Mouse (Mus musculus) stomach, embryonic 16.5 days (tissue): ENCODE results near the gene Smu1. TPM values are rescaled to one million over a fixed set of nuclear protein-coding genes. Genes with fewer than 3 reads are reported as not detected.
A peak's percentile ranks its signal among the peaks of the same experiment; 100 is the strongest.

Experiments used
- ATAC-seq: fragments of 200-750 bp; cut with Nextera tagmentation; 2 replicates; pipeline ENCODE4 v1.8.0; 2017; ENCODE audit warnings: moderate number of reproducible peaks, moderate TSS enrichment; ENCODE audit not compliant: insufficient read depth, low FRiP score
- H3K27ac ChIP-seq: fragments of 300-500 bp; sonication (generic); 2 replicates; pipeline ENCODE4 v1.5.1; 2014; ENCODE audit warnings: low read length
- H3K27me3 ChIP-seq: fragments of 300-500 bp; sonication (generic); 2 replicates; pipeline ENCODE4 v1.6.1; 2014; ENCODE audit warnings: low read length, control low read depth, mixed read lengths; ENCODE audit not compliant: control insufficient read depth, insufficient read depth
- H3K36me3 ChIP-seq: fragments of 300-500 bp; sonication (generic); 2 replicates; pipeline ENCODE4 v1.6.1; 2014; ENCODE audit warnings: low read length; ENCODE audit not compliant: control insufficient read depth, insufficient read depth
- H3K4me1 ChIP-seq: fragments of 300-500 bp; sonication (generic); 2 replicates; pipeline ENCODE4 v1.6.1; 2014; ENCODE audit warnings: low read length, control low read depth, mixed read lengths; ENCODE audit not compliant: control insufficient read depth, insufficient read depth
- H3K4me2 ChIP-seq: fragments of 300-500 bp; sonication (generic); 2 replicates; pipeline ENCODE4 v1.6.1; 2014; ENCODE audit warnings: low read depth, low read length, mixed read lengths
- H3K4me3 ChIP-seq: fragments of 300-500 bp; sonication (generic); replicated peaks from 2 replicates; pipeline ENCODE4 v1.5.1; 2014; ENCODE audit warnings: mild to moderate bottlenecking, low read length
- H3K9ac ChIP-seq: fragments of 300-500 bp; sonication (generic); 2 replicates; pipeline ENCODE4 v1.6.1; 2014; ENCODE audit warnings: low read length
- H3K9me3 ChIP-seq: fragments of 300-500 bp; sonication (generic); replicated peaks from 2 replicates; pipeline ENCODE4 v1.6.1; 2016; ENCODE audit warnings: low read length, control low read depth; ENCODE audit not compliant: control insufficient read depth
- WGBS: fragments of 180-500 bp; shearing (Covaris S2); extraction: QIAGEN DNeasy Blood & Tissue Kit; methylation state at CpG from one replicate; pipeline ENCODE4 v1.1.7; 2014; 5-methylcytosine and 5-hydroxymethylcytosine counted together
- polyA plus RNA-seq: library from polyadenylated mRNA; unstranded; fragments of >200 nt; fragmentation: Nextera tagmentation; extraction: Ambion mirVana; gene quantifications from 2 replicates; pipeline ENCODE4 v1.2.1, GENCODE M21; 2015

Smu1 gene
- polyA plus RNA-seq, 1 experiment from 2014 or later, result 128 TPM

DNA sequence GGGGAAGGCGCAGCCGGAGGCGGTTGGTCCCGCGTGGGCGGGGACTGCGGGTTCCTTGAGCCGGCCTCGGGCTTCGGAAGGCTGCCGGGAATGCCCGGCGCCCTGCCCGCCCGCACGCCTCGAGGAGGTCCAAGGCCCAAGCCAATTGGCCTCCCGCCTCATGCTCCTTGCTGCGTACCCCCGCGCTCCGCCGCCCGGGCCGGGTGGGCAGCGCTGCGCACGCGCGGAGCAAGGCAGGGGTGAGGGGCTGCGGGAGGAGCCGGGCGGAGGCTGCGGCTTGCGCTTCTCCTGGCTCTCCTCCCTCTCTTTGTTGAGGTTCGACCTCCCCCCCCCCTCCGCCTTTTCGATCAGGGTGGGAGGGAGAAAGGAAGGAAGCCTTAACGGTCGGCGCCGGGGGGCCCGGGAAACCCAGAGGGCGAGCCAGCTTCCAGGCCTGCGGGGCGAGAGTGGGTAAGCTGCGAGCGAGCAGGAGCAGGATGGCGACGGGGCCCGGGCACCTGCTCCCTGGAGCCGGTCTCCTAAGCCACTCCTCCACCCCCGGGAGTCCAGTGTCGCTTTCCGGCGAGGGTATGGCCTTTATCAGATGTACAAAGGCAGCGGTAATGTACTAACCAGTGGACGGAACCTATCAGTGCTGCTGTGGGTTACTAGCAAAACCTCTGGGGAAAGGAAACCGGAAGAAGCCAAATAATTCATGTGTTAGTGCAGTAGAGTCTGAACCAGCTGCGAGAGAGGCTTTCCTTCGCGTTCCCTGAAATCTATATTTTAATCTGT, 34.8 kb downstream of the Smu1 start:
- H3K4me1 ChIP-seq, result peaks cover 23% of the 10 kb centered on the region
- peak overlapping the region; percentile 98 for H3K9ac ChIP-seq
- peak; percentile 80 for ATAC-seq
- H3K36me3 ChIP-seq, result peaks cover 17% of the 10 kb centered on the region; the same call in 1 of the 2 replicates
- H3K27me3 ChIP-seq, result no peaks in the 10 kb centered on the region
- no peaks in the 10 kb centered on the region for H3K9me3 ChIP-seq
- under 1% methylated on average over 61 of the region's 62 CpGs for WGBS
- peak overlapping the region; percentile 100 for H3K27ac ChIP-seq
- H3K4me2 ChIP-seq, result peak overlapping the region; percentile 84
- H3K4me3 ChIP-seq, result peak overlapping the region; percentile 54

DNA sequence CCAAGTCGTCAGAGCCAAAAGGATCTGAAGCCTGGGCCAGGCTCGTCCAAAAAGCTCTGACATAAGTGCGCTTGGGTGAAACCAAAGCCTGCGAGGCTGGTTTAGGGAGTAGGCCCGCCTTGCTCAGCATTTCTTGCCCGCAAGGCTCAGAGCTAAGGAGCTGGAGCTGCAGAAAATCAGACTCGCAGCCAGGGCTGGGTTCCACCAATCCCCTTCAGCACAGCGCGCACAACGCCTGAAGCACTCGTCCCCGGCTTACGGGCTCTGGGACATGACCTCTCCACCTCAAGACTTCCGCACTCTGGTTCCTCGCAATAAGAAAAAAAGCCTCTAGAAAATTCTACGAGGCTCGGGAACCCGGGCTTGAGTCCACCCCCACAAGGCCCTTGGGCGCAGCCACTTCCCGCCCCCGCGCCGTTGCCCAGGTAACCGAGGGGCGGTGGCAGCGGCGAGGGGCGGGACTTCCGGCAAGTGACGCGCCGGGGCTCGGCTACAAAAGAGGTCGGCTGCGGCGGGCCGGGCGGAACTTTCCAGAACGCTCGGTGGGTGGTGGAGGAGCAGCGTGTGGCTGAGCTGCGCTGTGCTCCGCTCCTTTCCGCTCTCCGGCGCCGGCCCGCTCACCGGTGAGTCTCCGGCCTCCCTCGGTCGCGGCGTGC, 35.6 kb downstream of the Smu1 start, which contains the start of gene Dnaja1:
Gene Dnaja1, plus strand, starts transcription at position 140 of the 656 bp plus-strand sequence.
- under 1% methylated on average over 51 of the region's 54 CpGs for WGBS
- Histone ChIP-seq H3K9ac (peak within 1 kb of the TSS; percentile 98), H3K36me3 (peaks cover 13% of the 10 kb centered on the region; the same call in 1 of the 2 replicates), H3K4me1 (peaks cover 23% of the 10 kb centered on the region), H3K9me3 (no peaks in the 10 kb centered on the region), H3K27ac (peak within 1 kb of the TSS; percentile 100), H3K27me3 (no peaks in the 10 kb centered on the region), H3K4me3 (peak within 1 kb of the TSS; percentile 54), H3K4me2 (peak within 1 kb of the TSS; percentile 84)
- ATAC-seq, result peak; percentile 96

GRCm38 (mm10) chr4:40720910-40721309, 36.8 kb downstream of the Smu1 start:
- Histone ChIP-seq H3K4me3 (no peak overlapping the region), H3K27ac (peak overlapping the region; percentile 100), H3K4me2 (peak overlapping the region; percentile 84), H3K36me3 (peaks cover 4% of the 10 kb centered on the region; the same call in 1 of the 2 replicates), H3K9me3 (no peaks in the 10 kb centered on the region), H3K4me1 (peaks cover 23% of the 10 kb centered on the region), H3K9ac (peak overlapping the region; percentile 98), H3K27me3 (no peaks in the 10 kb centered on the region)
- ATAC-seq, result no peak
- 91% methylated on average over 8 of the region's 8 CpGs for WGBS

DNA sequence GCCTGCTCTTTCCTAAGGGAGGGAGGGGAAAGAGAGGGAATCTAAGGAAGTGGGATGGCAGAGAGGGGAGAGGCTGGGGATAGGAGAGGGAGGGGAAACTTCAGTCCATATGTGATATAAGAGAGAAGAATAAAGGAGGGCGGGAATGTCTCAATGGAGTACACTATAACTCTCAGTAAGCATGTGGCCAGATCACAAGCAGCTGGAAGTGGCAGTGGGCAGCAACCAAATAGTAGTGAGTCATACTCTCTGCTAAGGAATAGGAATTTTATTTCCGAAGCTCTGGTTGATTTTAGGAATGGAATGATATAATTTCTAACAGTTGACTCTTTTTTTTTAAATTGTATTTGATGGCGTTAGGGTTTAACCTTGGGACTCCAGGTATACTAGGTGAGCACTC, 40.6 kb downstream of the Smu1 start:
- Histone ChIP-seq H3K4me2 (no peak overlapping the region), H3K36me3 (no peaks in the 10 kb centered on the region), H3K4me1 (peaks cover 9% of the 10 kb centered on the region), H3K27ac (no peak overlapping the region), H3K9me3 (no peaks in the 10 kb centered on the region), H3K4me3 (no peak overlapping the region), H3K27me3 (no peaks in the 10 kb centered on the region), H3K9ac (no peak overlapping the region)
- 93% methylated on average over 3 of the region's 3 CpGs for WGBS
- no peak for ATAC-seq

GRCm38 (mm10) chr4:40703710-40704275, 53.9 kb downstream of the Smu1 start:
- Histone ChIP-seq H3K4me1 (peaks cover 12% of the 10 kb centered on the region), H3K4me3 (peak overlapping the region; percentile 66), H3K9ac (peak overlapping the region; percentile 76), H3K36me3 (no peaks in the 10 kb centered on the region), H3K27ac (peak overlapping the region; percentile 99), H3K4me2 (peak overlapping the region; percentile 65), H3K27me3 (no peaks in the 10 kb centered on the region), H3K9me3 (no peaks in the 10 kb centered on the region)
- ATAC-seq, result no peak
- WGBS, result 15% methylated on average over 9 of the region's 9 CpGs

DNA sequence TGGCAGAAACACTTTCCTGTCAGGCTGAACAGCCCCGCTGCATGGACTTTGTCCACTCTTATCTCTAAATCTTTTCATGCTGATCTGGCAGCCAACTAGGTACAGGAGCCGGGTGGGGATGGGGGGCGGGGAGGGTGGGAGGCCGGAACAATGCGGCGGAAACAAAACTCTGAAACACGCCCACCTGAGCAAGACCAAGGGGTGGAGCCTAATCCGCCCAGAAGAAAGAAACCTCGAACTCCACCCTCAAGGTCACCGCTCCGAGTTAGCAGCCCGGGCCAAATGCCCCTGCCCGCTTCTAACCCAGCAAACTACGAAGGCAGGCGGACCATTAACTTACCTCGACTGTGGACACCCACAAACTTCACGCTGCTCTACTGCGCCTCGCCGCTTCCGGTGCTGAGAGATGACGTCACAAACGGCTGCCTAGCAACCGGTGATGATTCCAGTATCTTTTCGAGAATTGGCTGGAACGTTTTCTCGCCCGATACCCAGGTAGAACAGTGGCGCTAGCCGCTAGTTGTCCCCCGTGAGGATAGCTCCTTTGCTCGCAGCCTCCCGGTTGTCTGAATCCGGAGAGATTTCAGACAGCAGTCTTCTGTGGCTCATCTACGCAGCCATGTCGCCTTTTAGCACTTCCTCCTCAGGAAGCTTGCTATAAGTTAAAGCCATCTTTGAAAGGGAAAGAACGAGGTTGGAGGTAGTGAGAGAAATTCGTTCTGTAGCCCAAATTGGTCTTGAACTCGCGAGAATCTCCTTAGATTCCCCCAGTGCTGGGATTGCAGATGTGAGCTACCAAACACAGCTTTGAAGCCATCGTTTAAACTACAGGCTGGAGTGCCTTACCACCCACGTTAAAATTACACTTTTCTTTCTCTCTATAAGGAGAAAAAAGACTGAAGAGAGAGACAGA, 54.7 kb downstream of the Smu1 start, which contains the start of gene Aptx:
Gene Aptx, minus strand, starts transcription at position 398 of the 913 bp plus-strand sequence.
- ATAC-seq, result peak; percentile 92
- no peaks in the 10 kb centered on the region for H3K27me3 ChIP-seq
- peak within 1 kb of the TSS; percentile 65 for H3K4me2 ChIP-seq
- no peaks in the 10 kb centered on the region for H3K36me3 ChIP-seq
- H3K9ac ChIP-seq, result peak within 1 kb of the TSS; percentile 77
- no peaks in the 10 kb centered on the region for H3K9me3 ChIP-seq
- peak within 1 kb of the TSS; percentile 66 for H3K4me3 ChIP-seq
- peak within 1 kb of the TSS; percentile 99 for H3K27ac ChIP-seq
- H3K4me1 ChIP-seq, result peaks cover 12% of the 10 kb centered on the region
- WGBS, result under 1% methylated on average over 42 of the region's 42 CpGs

- Histone ChIP-seq H3K4me3 (peak overlapping the region; percentile 66), H3K9me3 (no peaks in the 10 kb centered on the region), H3K27ac (peak overlapping the region; percentile 99), H3K27me3 (no peaks in the 10 kb centered on the region), H3K4me1 (peaks cover 12% of the 10 kb centered on the region), H3K36me3 (no peaks in the 10 kb centered on the region), H3K9ac (peak overlapping the region; percentile 77), H3K4me2 (peak overlapping the region; percentile 61)
- no peak for ATAC-seq
- 48% methylated on average over 3 of the region's 3 CpGs for WGBS
Observed at GRCm38 (mm10) chr4:40701796-40702195, 55.9 kb downstream of the Smu1 start.

DNA sequence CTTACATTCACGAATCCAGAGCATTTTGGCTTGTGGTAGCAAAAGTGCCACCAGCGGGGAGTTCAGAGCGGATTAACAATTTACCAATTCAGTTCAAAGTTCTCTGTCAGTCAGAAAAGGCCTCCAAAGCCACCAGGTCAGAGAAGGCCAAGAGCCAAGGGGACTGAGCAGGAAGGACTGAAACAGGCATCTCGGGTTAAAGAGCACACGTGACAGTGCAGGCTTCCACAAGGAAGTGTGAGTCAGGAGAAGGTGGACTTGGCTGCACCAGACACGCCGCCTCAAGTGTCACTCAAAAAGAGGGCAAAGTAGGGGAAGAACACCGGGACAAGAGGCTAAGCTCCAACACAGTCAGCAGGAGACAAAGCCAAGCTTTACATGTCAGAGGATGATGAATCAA, 57.5 kb downstream of the Smu1 start:
- H3K9ac ChIP-seq, result no peak overlapping the region
- peak overlapping the region; percentile 31; the same call in 1 of the 2 replicates for H3K27ac ChIP-seq
- H3K36me3 ChIP-seq, result no peaks in the 10 kb centered on the region
- no peaks in the 10 kb centered on the region for H3K9me3 ChIP-seq
- no peak overlapping the region for H3K4me3 ChIP-seq
- WGBS, result 66% methylated on average over 8 of the region's 8 CpGs
- no peak overlapping the region for H3K4me2 ChIP-seq
- H3K27me3 ChIP-seq, result no peaks in the 10 kb centered on the region
- peak; percentile 18; the same call in 1 of the 2 replicates for ATAC-seq
- peaks cover 12% of the 10 kb centered on the region for H3K4me1 ChIP-seq
